Mouse (Mus musculus) limb, embryonic 12.5 days (tissue): ENCODE results near the gene Atp5e. TPM values are rescaled to one million over a fixed set of nuclear protein-coding genes. Genes with fewer than 3 reads are reported as not detected.
A peak's percentile ranks its signal among the peaks of the same experiment; 100 is the strongest.

ENCODE experiments used
- ATAC-seq: fragments of 200-750 bp; cut with Nextera tagmentation; 2 replicates; pipeline ENCODE4 v1.8.0; 2017; ENCODE audit warnings: low read depth, moderate TSS enrichment; ENCODE audit not compliant: insufficient number of reproducible peaks, insufficient read depth, low FRiP score, low TSS enrichment
- H3K27ac ChIP-seq: fragments of 300-500 bp; sonication (generic); 2 replicates; pipeline ENCODE4 v1.5.1; 2016; ENCODE audit warnings: mild to moderate bottlenecking, moderate library complexity
- H3K27me3 ChIP-seq: fragments of 300-500 bp; sonication (generic); 2 replicates; pipeline ENCODE4 v1.6.1; 2016; ENCODE audit warnings: mild to moderate bottlenecking, moderate library complexity
- H3K36me3 ChIP-seq: fragments of 300-500 bp; sonication (generic); 2 replicates; pipeline ENCODE4 v1.6.1; 2016; ENCODE audit warnings: mild to moderate bottlenecking, moderate library complexity
- H3K4me1 ChIP-seq: fragments of 300-500 bp; sonication (generic); replicated peaks from 2 replicates; pipeline ENCODE4 v1.6.1; 2016
- H3K4me2 ChIP-seq: fragments of 300-500 bp; sonication (generic); 2 replicates; pipeline ENCODE4 v1.6.1; 2016; ENCODE audit warnings: mild to moderate bottlenecking, moderate library complexity
- H3K4me3 ChIP-seq: fragments of 300-500 bp; sonication (generic); replicated peaks from 2 replicates; pipeline ENCODE4 v1.5.1; 2016; ENCODE audit warnings: mild to moderate bottlenecking
- H3K9ac ChIP-seq: fragments of 300-500 bp; sonication (generic); replicated peaks from 2 replicates; pipeline ENCODE4 v1.6.1; 2016; ENCODE audit warnings: mild to moderate bottlenecking, moderate library complexity
- H3K9me3 ChIP-seq: fragments of 300-500 bp; sonication (generic); 2 replicates; pipeline ENCODE4 v1.6.1; 2016; ENCODE audit warnings: mild to moderate bottlenecking, moderate library complexity
- WGBS: fragments of 180-500 bp; shearing (Covaris S2); methylation state at CpG from one replicate; pipeline ENCODE4 v1.1.7; 2016; 5-methylcytosine and 5-hydroxymethylcytosine counted together
- polyA plus RNA-seq: library from polyadenylated mRNA; unstranded; fragments of >200 nt; fragmentation: Nextera tagmentation; extraction: Ambion mirVana; gene quantifications from 2 replicates; pipeline ENCODE4 v1.2.1, GENCODE M21; 2016

The Atp5e gene
- polyA plus RNA-seq, 1 experiment from 2014 or later = 852 TPM

GRCm38 (mm10) chr2:174415001-174415730 lies 48.7 kb downstream of the Atp5e start:
- 46% methylated on average over 18 of the region's 18 CpGs for WGBS
- Histone ChIP-seq H3K9ac (peak overlapping the region; percentile 84; the same call in 1 of the 2 replicates), H3K4me1 (peaks cover 10% of the 10 kb centered on the region), H3K27ac (no peak overlapping the region), H3K4me3 (peak overlapping the region; percentile 94), H3K36me3 (peaks cover 9% of the 10 kb centered on the region), H3K9me3 (no peaks in the 10 kb centered on the region), H3K4me2 (peak overlapping the region; percentile 84), H3K27me3 (no peaks in the 10 kb centered on the region)
- no peak; the same call in 1 of the 2 replicates for ATAC-seq

GRCm38 (mm10) chr2:174413127-174413526 lies 50.8 kb downstream of the Atp5e start:
- H3K27ac ChIP-seq = no peak overlapping the region
- H3K4me1 ChIP-seq = peaks cover 10% of the 10 kb centered on the region
- no peaks in the 10 kb centered on the region for H3K27me3 ChIP-seq
- H3K4me3 ChIP-seq = no peak overlapping the region
- 90% methylated on average over 7 of the region's 7 CpGs for WGBS
- H3K9me3 ChIP-seq = no peaks in the 10 kb centered on the region
- H3K9ac ChIP-seq = no peak overlapping the region
- no peaks in the 10 kb centered on the region for H3K36me3 ChIP-seq
- no peak overlapping the region for H3K4me2 ChIP-seq
- no peak for ATAC-seq

Other genes starting within 250 kb of the Atp5e start
- 1,822 and 1,905 TPM in 2 replicates for gene Gnas, start 179.8 kb downstream of the Atp5e start, polyA plus RNA-seq
- gene Gm20721, start 117.4 kb downstream of the Atp5e start, polyA plus RNA-seq = 19.9 and 22.9 TPM in 2 replicates
- 190 and 193 TPM in 2 replicates for gene Nelfcd, start 48.3 kb downstream of the Atp5e start, polyA plus RNA-seq
- 105 and 110 TPM in 2 replicates for gene Ctsz, start 25.1 kb downstream of the Atp5e start, polyA plus RNA-seq
- 4.3 and 5.2 TPM in 2 replicates for gene Tubb1, start 13.4 kb downstream of the Atp5e start, polyA plus RNA-seq
- gene Prelid3b, start 9.0 kb upstream of the Atp5e start, polyA plus RNA-seq = 103 and 111 TPM in 2 replicates
- gene Zfp831, start 179.4 kb upstream of the Atp5e start, polyA plus RNA-seq = 0.03 TPM in 1 of 2 replicates, not detected in the other